Mouse (Mus musculus): Measurements from ENCODE around the gene Hpse. TPM values are rescaled to one million over a fixed set of nuclear protein-coding genes. Genes with fewer than 3 reads are reported as not detected.

Hpse gene
- polyA plus RNA-seq, 2 experiments = 1.2 to 1.9 TPM

DNA sequence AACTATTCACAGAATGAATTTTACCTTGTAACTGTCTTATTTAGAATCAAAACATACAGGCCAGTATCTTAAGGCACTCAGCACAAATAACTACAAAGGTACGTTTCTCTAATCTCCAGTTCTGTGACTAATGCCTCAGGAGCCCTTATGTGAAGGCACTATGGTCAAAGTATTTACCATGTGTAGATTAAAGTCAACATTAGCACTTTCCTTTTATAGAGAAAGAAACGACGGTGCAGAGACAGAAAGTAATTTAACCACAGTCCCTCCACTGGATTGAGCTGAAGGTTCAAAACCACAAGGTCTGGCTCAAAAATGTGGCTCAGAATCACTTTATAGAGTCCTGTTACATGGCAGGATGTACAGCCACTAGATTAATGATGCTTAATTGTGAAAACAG lies 47.6 kb downstream of the Hpse start:
- Histone ChIP-seq H3K4me1 (replicated peaks; ENCODE audit: control insufficient read depth in 2 of 2, insufficient read depth in 2 of 2, low read length in 1 of 2) (peaks cover 4 to 9% of the 10 kb centered on the region in 2 experiments; a peak in 2 of 4 replicates), H3K9me3 (ENCODE audit: control insufficient read depth, low read length) (no peaks in the 10 kb centered on the region), H3K4me2 (ENCODE audit: low read depth) (no peak overlapping the region), H3K27ac (no peak overlapping the region), H3K4me3 (ENCODE audit: insufficient read depth in 1 of 2, low read depth in 2 of 2, low read length in 2 of 2) (no peak overlapping the region), H3K36me3 (replicated peaks; ENCODE audit: control insufficient read depth, insufficient read depth, low read depth) (no peaks in the 10 kb centered on the region), H3K27me3 (ENCODE audit: control insufficient read depth, insufficient read depth, low read length) (no peaks in the 10 kb centered on the region), H3K9ac (replicated peaks) (no peak overlapping the region)
- no peak for TF ChIP-seq EP300 (IDR thresholded peaks at IDR 0.05; ENCODE audit: low read depth)
- TF ChIP-seq CTCF (IDR thresholded peaks at IDR 0.05; ENCODE audit: low read depth) = no peak
- WGBS (ENCODE audit: insufficient replicate concordance) = 55% methylated on average over 3 of the region's 3 CpGs
- ATAC-seq (ENCODE audit: insufficient read depth) (no peak), DNase-seq (ENCODE audit: low read depth in 3 of 3, low spot score in 3 of 3) (no peak)

DNA sequence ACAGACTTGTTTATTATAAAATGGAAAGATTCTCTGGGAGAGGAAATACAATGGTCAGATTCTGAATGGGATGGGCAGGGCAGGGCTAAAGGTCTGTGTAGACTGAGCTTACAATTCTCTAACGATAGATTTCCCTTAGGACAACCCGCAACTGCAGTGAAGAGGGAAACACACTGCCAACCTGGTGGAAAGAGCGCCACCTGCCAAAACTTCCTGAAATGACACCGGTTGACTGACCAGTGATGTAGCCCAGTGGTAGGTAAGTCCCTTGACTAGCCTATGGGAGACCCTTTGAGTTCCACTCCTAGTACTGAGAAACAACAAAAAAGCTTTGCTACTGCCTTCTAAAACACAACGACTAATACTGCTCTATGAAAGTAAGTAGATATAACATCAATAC lies 48.1 kb downstream of the Hpse start:
- no peaks in the 10 kb centered on the region for H3K27me3 ChIP-seq (ENCODE audit: control insufficient read depth, insufficient read depth, low read length)
- H3K4me1 ChIP-seq (replicated peaks; ENCODE audit: control insufficient read depth in 2 of 2, insufficient read depth in 2 of 2, low read length in 1 of 2) = peaks cover 4 to 9% of the 10 kb centered on the region in 2 experiments; a peak in 2 of 4 replicates
- no peak overlapping the region for H3K9ac ChIP-seq (replicated peaks)
- TF ChIP-seq CTCF (IDR thresholded peaks at IDR 0.05; ENCODE audit: low read depth) = peak; percentile 81
- no peak for TF ChIP-seq EP300 (IDR thresholded peaks at IDR 0.05; ENCODE audit: low read depth)
- DNase-seq (ENCODE audit: low read depth in 3 of 3, low spot score in 3 of 3) (peak in 2 of 3 experiments; percentile 32 to 34), ATAC-seq (ENCODE audit: insufficient read depth) (no peak)
- H3K36me3 ChIP-seq (replicated peaks; ENCODE audit: control insufficient read depth, insufficient read depth, low read depth) = no peaks in the 10 kb centered on the region
- 26% methylated on average over 5 of the region's 5 CpGs for WGBS (ENCODE audit: insufficient replicate concordance)
- no peak overlapping the region for H3K4me3 ChIP-seq (ENCODE audit: insufficient read depth in 1 of 2, low read depth in 2 of 2, low read length in 2 of 2)
- H3K27ac ChIP-seq = no peak overlapping the region
- H3K9me3 ChIP-seq (ENCODE audit: control insufficient read depth, low read length) = no peaks in the 10 kb centered on the region
- H3K4me2 ChIP-seq (ENCODE audit: low read depth) = no peak overlapping the region

DNA sequence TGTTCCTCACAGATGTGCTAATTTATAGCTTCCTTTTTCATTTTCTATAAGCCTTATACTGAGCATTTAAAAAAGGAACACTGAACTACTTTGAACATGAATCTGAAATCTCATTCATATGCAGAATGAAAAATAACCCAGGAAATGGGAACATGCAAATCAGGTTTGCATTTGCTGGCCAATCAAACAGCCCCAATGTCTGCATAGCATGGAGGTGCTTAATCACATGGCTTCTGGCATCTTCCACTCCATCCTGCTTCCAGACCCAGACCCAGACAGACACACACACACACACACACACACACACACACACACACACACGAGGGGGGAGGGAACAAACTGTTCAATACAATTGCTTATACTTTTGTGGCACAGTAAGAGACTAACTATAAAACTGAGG lies 52.6 kb downstream of the Hpse start:
- WGBS (ENCODE audit: insufficient replicate concordance) = 53% methylated on average over 1 of the region's 1 CpGs
- Histone ChIP-seq H3K36me3 (replicated peaks; ENCODE audit: control insufficient read depth, insufficient read depth, low read depth) (peaks cover 7% of the 10 kb centered on the region; the same call in 1 of the 2 replicates), H3K27ac (no peak overlapping the region), H3K9me3 (ENCODE audit: control insufficient read depth, low read length) (no peaks in the 10 kb centered on the region), H3K27me3 (ENCODE audit: control insufficient read depth, insufficient read depth, low read length) (no peaks in the 10 kb centered on the region), H3K4me1 (replicated peaks; ENCODE audit: control insufficient read depth in 2 of 2, insufficient read depth in 2 of 2, low read length in 1 of 2) (no peaks in the 10 kb centered on the region; a peak in 1 of 4 replicates), H3K4me2 (ENCODE audit: low read depth) (no peak overlapping the region), H3K4me3 (ENCODE audit: insufficient read depth in 1 of 2, low read depth in 2 of 2, low read length in 2 of 2) (no peak overlapping the region), H3K9ac (replicated peaks) (no peak overlapping the region)
- TF ChIP-seq CTCF (IDR thresholded peaks at IDR 0.05; ENCODE audit: low read depth) (no peak), EP300 (IDR thresholded peaks at IDR 0.05; ENCODE audit: low read depth) (no peak)
- ATAC-seq (ENCODE audit: insufficient read depth) (no peak), DNase-seq (ENCODE audit: low read depth in 3 of 3, low spot score in 3 of 3) (no peak)

DNA sequence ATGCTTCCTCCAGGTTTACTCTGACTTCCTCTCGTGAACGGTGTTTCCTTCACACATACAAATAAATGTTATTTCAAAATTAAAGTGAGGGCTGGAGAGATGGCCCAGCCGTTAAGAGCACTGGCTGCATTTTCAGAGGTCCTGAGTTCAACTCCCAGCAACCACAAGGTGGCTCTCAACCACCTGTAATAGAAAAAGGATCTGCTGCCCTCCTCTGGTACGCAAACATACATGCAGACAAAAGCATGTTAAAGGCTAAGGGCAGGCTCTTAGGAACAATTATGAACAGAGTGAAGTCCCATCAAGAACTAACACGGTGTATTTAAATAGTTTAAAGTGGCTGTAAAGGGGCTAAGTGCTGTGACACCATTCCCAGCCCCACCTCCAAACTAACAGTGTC lies 55.7 kb downstream of the Hpse start:
- 34% methylated on average over 5 of the region's 5 CpGs for WGBS (ENCODE audit: insufficient replicate concordance)
- Histone ChIP-seq H3K4me3 (ENCODE audit: insufficient read depth in 1 of 2, low read depth in 2 of 2, low read length in 2 of 2) (no peak overlapping the region), H3K9me3 (ENCODE audit: control insufficient read depth, low read length) (no peaks in the 10 kb centered on the region), H3K4me2 (ENCODE audit: low read depth) (no peak overlapping the region), H3K27ac (no peak overlapping the region), H3K4me1 (replicated peaks; ENCODE audit: control insufficient read depth in 2 of 2, insufficient read depth in 2 of 2, low read length in 1 of 2) (no peaks in the 10 kb centered on the region), H3K36me3 (replicated peaks; ENCODE audit: control insufficient read depth, insufficient read depth, low read depth) (peaks cover 7% of the 10 kb centered on the region), H3K9ac (replicated peaks) (no peak overlapping the region), H3K27me3 (ENCODE audit: control insufficient read depth, insufficient read depth, low read length) (no peaks in the 10 kb centered on the region)
- DNase-seq (ENCODE audit: low read depth in 3 of 3, low spot score in 3 of 3) (peak in 2 of 3 experiments; percentile 36 to 50), ATAC-seq (ENCODE audit: insufficient read depth) (peak; percentile 57; the same call in 1 of the 2 replicates)
- TF ChIP-seq CTCF (IDR thresholded peaks at IDR 0.05; ENCODE audit: low read depth) (peak; percentile 93), EP300 (IDR thresholded peaks at IDR 0.05; ENCODE audit: low read depth) (no peak)

DNA sequence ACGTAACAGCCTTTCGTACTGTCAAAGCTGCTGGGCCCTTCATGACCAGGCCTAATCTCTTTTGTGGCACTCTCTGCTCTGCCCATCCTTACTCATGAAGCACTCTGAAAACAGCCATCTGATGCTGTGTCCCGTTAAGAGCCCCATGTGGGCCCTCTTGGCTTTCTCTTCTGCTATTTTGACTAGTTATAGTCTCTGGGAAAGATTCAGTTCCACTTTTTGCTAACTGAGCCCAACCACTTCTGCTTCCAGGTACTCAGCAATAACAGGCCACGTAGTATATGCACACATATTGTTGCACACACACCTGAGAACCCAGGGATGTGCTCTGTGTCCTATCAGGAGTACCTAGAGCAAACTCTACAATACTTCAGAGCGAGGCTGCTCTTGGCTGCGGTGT lies 56.5 kb downstream of the Hpse start:
- Histone ChIP-seq H3K36me3 (replicated peaks; ENCODE audit: control insufficient read depth, insufficient read depth, low read depth) (peaks cover 7% of the 10 kb centered on the region), H3K27ac (no peak overlapping the region), H3K4me1 (replicated peaks; ENCODE audit: control insufficient read depth in 2 of 2, insufficient read depth in 2 of 2, low read length in 1 of 2) (no peaks in the 10 kb centered on the region), H3K4me2 (ENCODE audit: low read depth) (no peak overlapping the region), H3K4me3 (ENCODE audit: insufficient read depth in 1 of 2, low read depth in 2 of 2, low read length in 2 of 2) (no peak overlapping the region), H3K27me3 (ENCODE audit: control insufficient read depth, insufficient read depth, low read length) (no peaks in the 10 kb centered on the region), H3K9me3 (ENCODE audit: control insufficient read depth, low read length) (no peaks in the 10 kb centered on the region), H3K9ac (replicated peaks) (no peak overlapping the region)
- DNase-seq (ENCODE audit: low read depth in 3 of 3, low spot score in 3 of 3) (no peak), ATAC-seq (ENCODE audit: insufficient read depth) (no peak)
- WGBS (ENCODE audit: insufficient replicate concordance) = 80% methylated on average over 6 of the region's 6 CpGs
- TF ChIP-seq CTCF (IDR thresholded peaks at IDR 0.05; ENCODE audit: low read depth) (no peak), EP300 (IDR thresholded peaks at IDR 0.05; ENCODE audit: low read depth) (no peak)

Measured in liver, embryonic 14.5 days (tissue).